Mouse (Mus musculus) CD4-positive, CD25-positive, alpha-beta regulatory T cell, adult 9 weeks (primary cell): ENCODE data around the gene Gm45521. TPM values are rescaled to one million over a fixed set of nuclear protein-coding genes. Genes with fewer than 3 reads are reported as not detected.

Source experiments
- polyA plus RNA-seq: library from polyadenylated mRNA; unstranded; fragments of 100-300 nt; shearing (Covaris generic); gene quantifications from one replicate; pipeline ENCODE4 v1.2.1, GENCODE M21; 2017

The Gm45521 gene
- polyA plus RNA-seq = not detected

GRCm38 (mm10) chr14:7957049-7957448, at the start of gene Gm45521:
Gm45521 (plus strand) TSS chr14:7957288.

GRCm38 (mm10) chr14:7994271-7994767, 37.2 kb downstream of the Gm45521 start, which contains the start of gene Dnase1l3:
Dnase1l3 (minus strand) TSS chr14:7994573.

GRCm38 (mm10) chr14:8002432-8003092, 45.5 kb downstream of the Gm45521 start, which contains the start of gene Abhd6:
Abhd6 (plus strand) TSS chr14:8002902.

Other genes with a start within 250 kb of the Gm45521 start
- gene Gm26661, start 165.7 kb upstream of the Gm45521 start, polyA plus RNA-seq = not detected
- 26.0 TPM for gene Flnb, start 139.3 kb upstream of the Gm45521 start, polyA plus RNA-seq
- gene Dnase1l3, start 37.3 kb downstream of the Gm45521 start, polyA plus RNA-seq = 1.1 TPM
- 37.9 TPM for gene Abhd6, start 45.6 kb downstream of the Gm45521 start, polyA plus RNA-seq
- 60.2 TPM for gene Rpp14, start 123.1 kb downstream of the Gm45521 start, polyA plus RNA-seq
- 26.1 TPM for gene Pxk, start 140.9 kb downstream of the Gm45521 start, polyA plus RNA-seq
- 185 TPM for gene Pdhb, start 215.7 kb downstream of the Gm45521 start, polyA plus RNA-seq